Mouse (Mus musculus) adrenal gland, adult 18-20 months (tissue): ENCODE results near the gene Enthd1. TPM values are rescaled to one million over a fixed set of nuclear protein-coding genes. Genes with fewer than 3 reads are reported as not detected.

Experiments used
- DNase-seq, 2 experiments: peaks; one replicate each; pipeline ENCODE4 v3.0.0; 2021 to 2022; ENCODE audit warnings: low spot score in 2 of 2
- total RNA-seq, 2 experiments: library from RNA; stranded (reverse); gene quantifications; 1 replicate in 1 of 2; 2 replicates in 1 of 2; pipeline ENCODE4 v1.2.3; 2021

Enthd1 gene
- total RNA-seq, 2 experiments from 2014 or later = not detected

DNA sequence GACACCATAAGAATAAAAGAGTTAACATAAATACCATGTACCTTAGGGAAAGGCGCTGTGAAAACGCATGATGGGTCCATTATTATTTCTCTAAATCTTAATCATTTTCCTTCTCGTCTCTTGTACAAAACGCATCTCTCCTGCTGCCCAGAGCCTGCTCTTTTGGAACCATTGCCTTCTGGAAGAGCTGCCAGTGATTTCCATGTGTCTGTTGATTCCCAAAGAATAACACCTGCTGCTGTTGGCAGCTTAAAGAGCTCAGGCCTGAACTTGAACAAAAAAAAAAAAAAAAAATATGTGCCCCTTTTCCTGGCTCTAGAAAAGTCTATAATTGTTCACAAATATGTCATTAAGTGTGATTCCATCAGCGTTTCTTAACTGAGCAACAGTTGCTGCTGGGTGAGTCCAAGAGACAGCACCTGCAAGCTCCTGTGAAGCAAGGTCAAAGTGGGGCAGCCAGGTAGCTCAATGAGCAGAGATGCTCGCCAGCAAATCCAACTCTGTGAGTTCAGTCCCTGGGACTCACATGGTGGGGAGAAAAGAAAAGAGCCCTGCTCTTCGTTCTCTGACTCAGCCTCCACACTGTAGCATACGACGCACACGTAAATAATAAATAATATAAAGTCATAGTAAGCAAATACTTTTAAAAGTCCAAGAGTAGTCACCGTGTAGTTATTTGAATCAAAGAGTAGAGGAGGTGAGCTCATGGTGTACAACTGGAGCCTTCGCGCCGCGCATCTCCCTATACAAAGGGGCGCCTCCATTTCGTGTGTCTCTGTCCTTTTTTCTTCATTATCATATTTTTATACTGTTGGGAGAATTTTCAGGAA, 9.5 kb upstream of the Enthd1 start:
- DNase-seq = no peak

DNA sequence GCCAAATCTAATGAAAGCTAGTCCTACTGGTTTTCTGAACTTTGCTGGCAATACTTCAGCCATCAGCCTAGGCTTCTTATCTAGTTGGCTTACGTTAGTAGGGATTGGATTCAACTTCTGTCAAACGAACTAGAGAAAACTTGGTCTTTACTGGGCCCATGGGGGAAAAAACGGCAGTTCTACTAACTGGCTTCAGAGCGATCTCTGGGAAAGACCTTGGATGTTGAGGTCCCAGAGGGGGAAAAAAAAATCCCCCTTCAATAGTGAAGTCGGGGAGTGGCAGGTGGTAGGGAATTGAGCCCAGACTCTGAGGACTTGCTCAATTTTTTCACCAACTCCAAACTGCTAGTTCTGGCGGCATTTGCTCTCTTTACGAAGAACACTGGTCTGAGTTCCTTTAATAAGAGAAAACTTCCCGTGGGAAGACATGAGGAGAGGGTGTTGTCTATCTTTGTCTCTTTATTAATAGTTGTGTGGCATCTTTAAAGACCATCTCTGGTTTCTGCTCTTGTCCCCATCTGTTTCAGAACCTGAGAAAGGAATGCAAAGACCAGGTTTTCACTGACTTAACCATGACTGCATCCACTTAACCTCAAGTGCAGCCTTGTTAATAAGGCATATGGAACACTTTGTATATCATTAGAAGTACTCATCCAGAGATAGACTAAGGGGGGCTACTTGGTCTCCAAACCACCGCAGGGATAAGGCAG, 8.0 kb upstream of the Enthd1 start:
- no peak for DNase-seq

DNA sequence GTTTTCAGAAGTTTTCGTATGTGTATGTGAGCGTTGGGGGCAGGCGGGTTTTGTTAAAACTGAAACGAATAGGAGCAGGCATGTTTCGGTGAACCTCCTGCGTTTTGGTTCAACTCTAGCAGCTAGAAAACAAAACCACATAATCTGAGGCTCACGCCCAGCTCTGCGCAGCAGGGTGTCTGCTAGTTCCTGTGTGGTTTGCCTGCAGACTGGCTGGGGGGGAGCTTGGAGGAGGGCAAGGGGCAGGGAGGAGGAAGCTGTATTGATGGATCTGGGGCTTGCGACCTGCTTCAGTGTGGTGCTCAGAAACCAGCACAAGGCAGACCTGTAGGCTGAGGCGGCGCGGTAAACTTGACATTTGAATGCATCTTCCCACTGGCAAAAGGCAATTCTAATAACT, 7.3 kb upstream of the Enthd1 start, which contains the start of gene Grap2:
TSS of gene Grap2 (plus strand) at position 304 of the 400 bp plus-strand sequence.
- no peak for DNase-seq

DNA sequence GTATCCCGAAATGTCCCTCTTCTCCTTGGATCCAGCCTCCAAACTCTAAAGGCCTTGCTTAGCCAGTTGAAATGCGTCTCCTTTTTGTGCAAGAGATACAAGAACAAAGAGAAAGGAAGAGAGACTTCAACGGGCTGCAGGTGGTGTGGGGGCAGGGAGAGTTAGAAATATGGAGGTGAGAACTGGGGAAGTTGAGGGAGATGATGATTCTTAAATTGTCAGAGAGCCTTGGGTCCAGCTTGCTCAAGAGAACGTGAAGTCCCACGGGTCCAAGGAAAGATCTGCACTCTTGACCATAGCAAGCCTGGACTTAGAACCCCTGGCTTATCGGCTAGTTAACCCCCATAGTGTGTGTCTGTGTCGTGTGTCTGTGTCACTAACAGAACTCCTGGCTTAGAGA, 6.7 kb upstream of the Enthd1 start:
- DNase-seq = no peak

DNA sequence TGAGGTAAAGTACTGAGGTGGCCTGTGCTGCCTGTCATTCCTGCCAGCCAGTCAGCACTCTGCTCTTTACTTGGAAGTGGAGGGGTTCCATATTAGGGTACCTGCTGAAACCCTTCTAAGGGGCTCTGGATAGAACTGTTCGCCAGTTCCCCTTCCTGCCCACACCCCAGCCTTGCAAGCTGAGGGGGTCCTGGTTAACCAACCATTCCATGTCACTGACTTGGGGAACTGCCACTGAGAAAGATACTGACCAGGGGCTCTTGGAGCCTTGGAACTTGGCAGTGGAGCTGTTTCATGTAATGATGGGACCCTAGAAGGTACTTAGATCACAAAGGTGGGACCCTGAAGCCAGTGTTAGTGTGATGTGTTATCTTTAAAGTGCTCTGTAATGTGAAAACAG, 5.3 kb upstream of the Enthd1 start:
- no peak for DNase-seq

DNA sequence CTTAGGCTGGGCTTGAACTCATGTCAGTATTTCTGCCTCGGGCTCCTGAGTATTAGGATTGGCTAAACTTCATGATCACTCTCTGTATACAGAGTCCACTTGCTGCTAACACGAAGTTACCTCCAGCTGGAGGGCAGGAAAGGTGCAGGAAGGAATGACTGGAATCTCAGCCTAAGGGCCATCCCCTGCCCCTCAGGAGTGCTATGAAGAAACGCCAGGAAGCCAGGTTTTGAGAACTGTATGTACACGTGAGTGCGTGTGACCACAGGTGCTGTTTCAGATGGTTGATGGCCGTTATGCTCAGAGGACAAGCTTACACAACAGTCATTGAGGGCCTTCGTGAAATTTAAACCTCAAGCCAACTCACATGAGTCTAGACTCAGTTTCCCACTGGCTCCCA, 4.2 kb upstream of the Enthd1 start:
- DNase-seq = no peak

DNA sequence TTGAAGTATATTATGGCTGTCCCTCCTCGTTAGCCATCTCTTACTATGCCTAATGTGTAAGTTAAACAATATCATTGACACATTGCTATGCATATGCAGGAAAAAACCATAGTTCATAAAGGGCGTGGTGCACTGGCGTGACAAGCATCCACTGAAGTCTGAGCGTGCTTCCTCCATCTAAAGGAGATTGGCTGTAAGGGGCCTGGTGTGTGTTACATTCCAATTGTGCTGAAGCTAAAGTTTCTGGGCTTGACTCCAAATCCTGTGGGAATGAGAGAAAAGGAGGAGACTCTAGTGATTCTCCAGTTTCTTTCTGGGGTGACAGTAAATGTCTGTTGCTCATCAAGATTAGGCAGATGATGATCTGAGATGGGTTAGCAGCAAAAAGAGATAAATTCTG, 2.8 kb upstream of the Enthd1 start:
- DNase-seq = no peak

DNA sequence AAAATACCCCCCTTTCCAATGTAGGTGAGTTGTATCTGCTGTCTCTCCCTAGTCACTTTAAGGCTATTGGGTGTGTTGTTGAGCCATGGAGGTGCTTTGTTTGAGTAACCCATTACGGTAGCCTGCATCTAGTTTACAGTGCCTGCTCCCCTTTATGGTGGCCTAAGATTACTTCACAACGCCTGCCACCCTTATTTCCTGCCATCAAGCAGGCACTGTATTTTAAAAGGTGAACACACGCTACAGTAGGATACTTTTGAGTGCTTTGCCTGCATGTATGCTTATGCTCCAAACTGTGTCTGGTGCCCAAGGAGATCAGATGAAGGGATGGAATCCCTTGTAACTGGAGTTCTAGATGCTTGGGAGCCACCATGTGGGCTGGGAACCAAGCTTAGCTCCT, 2.2 kb upstream of the Enthd1 start:
- no peak for DNase-seq

DNA sequence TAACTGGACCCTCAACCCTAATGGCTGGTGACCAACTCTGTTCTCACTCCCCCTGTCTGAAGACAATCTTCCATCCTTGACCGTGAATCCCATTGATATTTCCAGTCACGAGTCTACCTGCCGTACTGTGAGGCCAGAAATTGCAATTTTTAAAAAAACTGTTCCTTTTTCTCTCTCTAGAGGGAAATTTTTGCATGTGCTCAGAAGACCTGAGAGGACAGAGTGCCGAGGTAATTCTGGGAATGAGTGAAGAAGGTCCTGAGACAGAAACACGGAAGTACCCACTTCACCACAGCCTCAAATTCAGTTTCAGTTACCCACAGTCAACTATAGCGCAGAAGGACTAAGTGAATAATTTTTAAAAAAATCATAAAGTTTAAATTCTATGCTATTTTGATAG, 1.7 kb upstream of the Enthd1 start:
- no peak for DNase-seq

DNA sequence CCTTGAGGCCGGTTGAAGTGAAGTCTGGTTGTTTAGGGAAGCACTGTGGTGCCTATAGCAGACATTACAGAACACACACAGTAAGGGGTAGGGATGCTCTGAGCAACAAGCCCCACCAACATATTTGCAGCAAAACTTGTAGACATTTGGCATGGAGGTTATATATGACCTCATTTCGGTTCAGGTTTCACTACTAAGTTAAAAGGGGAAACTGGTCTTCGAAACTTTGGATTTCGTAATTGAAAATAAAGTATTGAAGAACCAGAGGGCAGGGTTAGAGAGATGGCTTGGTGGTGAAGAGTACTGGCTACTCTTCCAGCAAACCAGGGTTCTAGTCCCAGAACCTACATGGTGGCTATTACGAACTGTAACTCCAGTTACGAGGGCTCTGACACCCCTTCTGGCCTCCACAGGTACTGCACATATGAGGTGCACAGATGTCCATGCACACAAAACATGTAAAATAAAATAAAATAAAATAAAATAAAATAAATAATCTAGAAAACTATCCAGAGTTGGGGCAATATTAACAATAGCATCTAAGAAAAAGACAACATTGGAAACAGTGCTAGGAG, 1.2 kb downstream of the Enthd1 start:
- no peak for DNase-seq

DNA sequence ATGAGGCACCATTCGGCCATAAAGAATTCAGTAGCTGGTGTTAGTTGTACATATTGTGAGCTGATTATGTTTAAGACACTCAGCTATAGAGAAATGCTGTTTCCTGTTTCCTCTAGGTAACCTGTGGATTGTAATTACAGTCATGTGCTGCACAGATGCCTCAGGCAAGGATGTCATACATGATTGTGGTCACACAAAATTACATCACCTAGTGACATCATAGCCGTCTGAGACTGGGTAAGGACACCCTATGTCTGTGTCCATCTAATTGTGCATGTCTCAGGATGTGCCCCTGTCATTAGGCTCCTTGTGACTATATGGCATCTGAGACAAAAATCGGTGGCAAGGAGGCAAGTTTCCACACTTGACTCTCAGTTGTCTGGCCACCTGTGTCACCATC, 2.5 kb downstream of the Enthd1 start:
- DNase-seq = no peak

DNA sequence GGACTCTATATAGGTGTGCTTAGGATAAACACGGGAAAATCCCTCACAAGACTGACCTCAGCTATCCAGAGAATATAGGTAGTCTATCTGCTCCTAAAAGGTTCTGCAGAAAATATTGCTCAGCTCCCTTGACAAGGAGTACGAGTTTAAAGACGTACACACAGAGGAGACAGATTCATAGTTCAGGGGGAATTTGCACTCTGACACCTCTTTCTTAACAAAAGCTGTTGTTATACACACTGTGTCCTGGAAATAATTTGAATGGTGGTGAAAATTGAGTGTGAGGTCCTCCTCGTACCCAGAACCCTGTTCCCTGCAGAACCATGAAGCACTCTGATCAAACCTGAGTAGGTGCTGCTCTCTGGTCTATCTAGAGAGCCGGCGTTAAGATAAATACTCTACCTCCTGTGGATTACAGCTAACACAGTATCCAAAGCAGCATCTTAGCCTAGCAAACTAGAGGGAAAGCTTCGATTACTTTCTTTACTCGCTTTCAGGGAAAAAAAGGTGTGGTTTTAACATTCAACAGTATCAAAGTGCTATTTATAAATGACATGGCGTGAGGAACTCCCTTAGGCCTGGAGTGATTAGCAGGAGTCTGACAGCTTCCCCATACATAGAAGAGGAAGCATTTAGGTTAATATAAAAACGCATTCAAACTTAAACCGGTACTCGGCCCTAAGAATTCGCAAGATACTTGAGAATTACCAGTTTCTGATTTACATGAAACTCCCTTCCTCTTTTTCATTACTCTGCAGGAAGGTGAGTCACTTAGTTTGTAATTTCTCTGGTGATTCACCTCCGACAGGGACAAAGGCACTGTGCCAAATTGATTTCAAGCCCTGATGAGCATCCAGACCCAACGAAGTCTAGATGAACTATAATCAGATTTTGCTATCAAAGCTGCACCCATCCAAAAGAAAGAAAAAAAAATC, 4.0 kb downstream of the Enthd1 start:
- DNase-seq = peak in 1 of 2 experiments; percentile 25

DNA sequence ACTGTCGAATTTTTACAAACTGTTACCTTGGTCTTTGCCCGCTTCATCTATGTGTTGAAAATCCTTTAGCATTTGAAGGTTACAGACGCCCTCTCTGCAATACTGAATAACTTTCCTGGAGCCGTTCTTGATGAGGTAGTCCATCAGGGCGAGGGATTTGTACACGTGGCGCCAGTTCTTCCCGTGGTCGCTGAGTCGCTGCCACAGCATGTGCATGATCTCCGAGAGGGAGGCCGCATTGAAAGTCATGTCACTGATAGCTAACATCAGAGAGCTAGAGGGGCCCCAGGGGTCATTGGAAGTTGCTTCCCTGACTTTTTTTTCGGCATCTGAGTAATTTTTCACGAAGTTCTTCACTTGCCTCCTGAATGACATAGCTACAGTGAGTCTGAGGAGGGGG, 5.0 kb downstream of the Enthd1 start:
- no peak for DNase-seq

DNA sequence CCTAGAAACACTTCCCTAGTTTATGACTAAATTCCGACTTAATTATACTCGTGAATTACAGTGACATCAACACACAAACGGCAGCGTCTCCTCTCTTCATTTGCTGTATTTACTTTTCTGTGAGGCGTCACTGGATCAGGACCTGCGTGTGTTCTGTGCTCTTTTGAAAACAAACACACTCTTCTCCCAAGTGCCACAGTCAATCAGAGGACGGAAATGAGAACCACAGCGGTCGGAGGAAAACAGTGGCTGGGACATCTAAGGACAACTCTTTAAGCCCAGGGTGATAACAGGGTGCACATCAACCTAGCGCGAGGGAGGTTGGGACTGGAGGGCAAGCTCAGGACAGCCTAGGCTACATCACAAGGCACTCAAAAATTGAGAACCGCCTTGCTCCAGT, 5.4 kb downstream of the Enthd1 start:
- no peak for DNase-seq

DNA sequence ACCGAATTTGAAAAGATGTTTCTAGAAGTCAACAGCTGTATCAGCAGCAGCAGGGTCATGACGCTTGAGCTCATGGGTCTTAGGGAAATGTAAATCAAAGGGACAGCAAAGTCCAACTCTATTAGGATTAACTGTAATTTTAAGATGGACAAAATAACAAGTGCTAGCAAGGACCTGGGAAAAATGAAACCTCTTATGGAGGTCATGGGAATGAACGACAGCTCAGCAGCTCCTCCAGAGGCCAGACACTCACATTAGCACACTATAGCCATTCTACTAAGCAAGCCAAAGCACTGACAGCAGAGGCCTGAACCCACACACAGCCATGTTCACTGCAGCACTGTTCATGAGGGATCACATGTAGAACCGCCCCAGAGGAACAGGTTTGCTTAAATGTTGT, 7.2 kb downstream of the Enthd1 start:
- no peak for DNase-seq

DNA sequence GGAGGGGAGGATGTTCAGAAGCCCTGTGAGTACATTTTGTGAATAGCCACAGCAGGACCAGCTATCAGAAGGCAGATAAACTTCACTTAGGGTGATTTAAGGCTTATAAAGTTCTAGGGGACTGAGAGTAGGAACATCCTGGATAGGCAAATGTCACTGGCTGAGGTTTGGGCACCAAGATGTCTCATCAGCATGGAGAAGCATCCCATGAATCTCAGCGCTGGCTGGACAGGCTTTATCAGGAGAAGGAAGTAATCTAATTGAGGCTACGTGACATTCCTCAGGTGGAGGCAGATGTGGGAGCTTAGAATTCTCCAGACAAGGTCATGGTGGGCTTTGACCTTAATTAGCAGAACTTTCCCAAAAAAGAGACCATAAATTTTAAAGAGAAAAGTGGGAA, 8.9 kb downstream of the Enthd1 start:
- no peak for DNase-seq

DNA sequence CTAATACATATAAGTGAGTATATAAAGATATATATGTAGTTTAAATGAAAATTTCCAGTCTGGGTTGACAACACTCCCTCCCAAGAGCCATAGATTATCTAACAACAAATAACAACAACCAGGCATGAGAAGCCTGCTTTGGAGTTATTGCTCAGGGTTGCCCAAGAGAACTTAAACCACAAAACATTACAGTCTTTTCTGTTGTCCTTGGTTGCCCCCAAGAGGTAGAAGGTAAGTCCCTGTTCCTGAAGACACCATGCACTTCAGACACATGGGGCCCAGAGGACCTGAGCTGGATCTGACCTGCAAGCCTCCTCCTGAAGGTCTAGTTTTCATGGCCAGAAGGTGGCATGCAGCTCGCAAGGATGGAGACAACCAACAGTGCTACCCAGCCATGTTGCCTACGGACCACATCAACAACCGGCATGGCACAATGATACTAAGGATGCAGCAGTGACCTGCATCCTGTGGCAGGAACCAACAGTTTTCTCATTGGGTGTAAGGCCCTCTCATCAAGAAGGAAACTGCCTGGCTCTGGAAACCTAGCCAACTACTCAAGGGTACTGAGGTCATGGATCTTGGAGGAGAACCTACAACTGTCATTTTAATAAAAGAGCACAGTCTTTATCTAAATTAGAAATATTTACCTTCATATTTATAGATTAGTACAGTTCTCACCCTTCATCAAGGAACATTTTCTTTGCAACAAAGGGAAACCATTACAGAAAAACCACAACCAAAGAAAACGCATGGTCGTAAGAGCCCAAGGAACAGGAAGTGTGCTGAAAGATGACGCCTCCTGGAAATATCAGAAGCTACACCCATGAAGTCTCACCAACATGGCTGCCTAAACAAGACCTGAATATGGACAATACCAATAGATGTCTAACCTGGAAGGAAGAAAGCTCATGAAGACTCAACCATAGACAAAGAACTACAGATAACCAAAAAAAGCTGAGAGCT, 9.8 kb downstream of the Enthd1 start:
- DNase-seq = no peak

DNA sequence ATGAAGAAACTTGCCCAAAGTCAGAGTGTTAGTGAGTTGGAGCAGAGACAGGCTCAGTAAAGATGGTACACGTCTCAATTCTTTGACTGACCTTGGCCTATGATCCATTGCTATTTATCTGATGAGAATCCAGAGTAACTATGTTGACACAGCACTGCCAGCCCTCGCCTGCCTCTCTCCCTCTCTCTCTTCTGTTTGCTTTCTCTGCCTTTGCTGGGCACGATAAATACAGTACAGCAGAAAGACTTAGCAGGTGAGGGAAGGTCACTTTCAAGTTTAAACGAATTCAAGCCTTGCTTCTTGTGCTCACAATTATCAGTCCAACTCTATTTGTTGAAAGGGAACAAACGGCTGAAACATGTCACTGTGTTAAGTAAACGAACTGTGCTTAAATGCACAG, 19.5 kb downstream of the Enthd1 start:
- no peak for DNase-seq

DNA sequence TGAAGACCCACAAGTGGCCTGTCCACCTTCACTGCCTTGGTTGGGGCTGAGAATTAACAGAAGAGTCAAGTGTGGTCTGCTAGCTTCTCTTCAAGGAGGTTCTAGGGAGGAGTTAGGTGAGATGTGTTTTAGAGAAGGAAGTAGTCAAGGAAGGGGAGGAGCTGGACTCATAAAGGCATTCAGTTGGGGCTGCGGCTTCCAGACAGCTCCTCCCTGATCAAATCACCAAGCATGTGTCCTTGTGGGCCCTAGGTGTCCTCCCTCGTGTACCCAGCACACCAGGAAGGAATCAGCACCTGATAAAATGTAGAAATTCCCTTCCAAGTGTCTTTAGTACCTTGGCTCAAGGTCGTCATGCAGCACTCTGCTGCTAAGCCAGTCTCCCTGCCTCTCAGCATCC, 20.8 kb downstream of the Enthd1 start:
- no peak for DNase-seq
